Mouse (Mus musculus) hindbrain, embryonic 15.5 days (tissue): ENCODE data around the gene Proser2. TPM values are rescaled to one million over a fixed set of nuclear protein-coding genes. Genes with fewer than 3 reads are reported as not detected.

Source experiments
- ATAC-seq: fragments of 200-750 bp; cut with Nextera tagmentation; 2 replicates; pipeline ENCODE4 v1.8.0; 2017; ENCODE audit warnings: low read depth, moderate number of reproducible peaks, moderate TSS enrichment; ENCODE audit not compliant: low FRiP score
- H3K27ac ChIP-seq: fragments of 300-500 bp; sonication (generic); replicated peaks from 2 replicates; pipeline ENCODE4 v1.5.1; 2015; ENCODE audit warnings: mild to moderate bottlenecking, inconsistent platforms
- H3K27me3 ChIP-seq: fragments of 300-500 bp; sonication (generic); 2 replicates; pipeline ENCODE4 v1.6.1; 2015; ENCODE audit warnings: control low read depth, inconsistent platforms
- H3K36me3 ChIP-seq: fragments of 300-500 bp; sonication (generic); 2 replicates; pipeline ENCODE4 v1.6.1; 2015; ENCODE audit warnings: control low read depth, inconsistent platforms
- H3K4me1 ChIP-seq: fragments of 300-500 bp; sonication (generic); replicated peaks from 2 replicates; pipeline ENCODE4 v1.6.1; 2015; ENCODE audit warnings: control low read depth, inconsistent platforms
- H3K4me2 ChIP-seq: fragments of 300-500 bp; sonication (generic); 2 replicates; pipeline ENCODE4 v1.6.1; 2015; ENCODE audit warnings: moderate library complexity, mild to moderate bottlenecking, inconsistent platforms
- H3K4me3 ChIP-seq: fragments of 300-500 bp; sonication (generic); 2 replicates; pipeline ENCODE4 v1.5.1; 2015; ENCODE audit warnings: mild to moderate bottlenecking, inconsistent platforms
- H3K9ac ChIP-seq: fragments of 300-500 bp; sonication (generic); 2 replicates; pipeline ENCODE4 v1.6.1; 2015; ENCODE audit warnings: inconsistent platforms
- H3K9me3 ChIP-seq: fragments of 300-500 bp; sonication (generic); 2 replicates; pipeline ENCODE4 v1.6.1; 2016; ENCODE audit warnings: control low read depth, inconsistent platforms
- WGBS: fragments of 180-500 bp; shearing (Covaris S2); methylation state at CpG from one replicate; pipeline ENCODE4 v1.1.7; 2015; 5-methylcytosine and 5-hydroxymethylcytosine counted together
- polyA plus RNA-seq: library from polyadenylated mRNA; unstranded; fragments of >200 nt; fragmentation: Nextera tagmentation; extraction: Ambion mirVana; gene quantifications from 2 replicates; pipeline ENCODE4 v1.2.1, GENCODE M21; 2015

Proser2 gene
- 7.8 and 10.1 TPM in 2 replicates for polyA plus RNA-seq

DNA sequence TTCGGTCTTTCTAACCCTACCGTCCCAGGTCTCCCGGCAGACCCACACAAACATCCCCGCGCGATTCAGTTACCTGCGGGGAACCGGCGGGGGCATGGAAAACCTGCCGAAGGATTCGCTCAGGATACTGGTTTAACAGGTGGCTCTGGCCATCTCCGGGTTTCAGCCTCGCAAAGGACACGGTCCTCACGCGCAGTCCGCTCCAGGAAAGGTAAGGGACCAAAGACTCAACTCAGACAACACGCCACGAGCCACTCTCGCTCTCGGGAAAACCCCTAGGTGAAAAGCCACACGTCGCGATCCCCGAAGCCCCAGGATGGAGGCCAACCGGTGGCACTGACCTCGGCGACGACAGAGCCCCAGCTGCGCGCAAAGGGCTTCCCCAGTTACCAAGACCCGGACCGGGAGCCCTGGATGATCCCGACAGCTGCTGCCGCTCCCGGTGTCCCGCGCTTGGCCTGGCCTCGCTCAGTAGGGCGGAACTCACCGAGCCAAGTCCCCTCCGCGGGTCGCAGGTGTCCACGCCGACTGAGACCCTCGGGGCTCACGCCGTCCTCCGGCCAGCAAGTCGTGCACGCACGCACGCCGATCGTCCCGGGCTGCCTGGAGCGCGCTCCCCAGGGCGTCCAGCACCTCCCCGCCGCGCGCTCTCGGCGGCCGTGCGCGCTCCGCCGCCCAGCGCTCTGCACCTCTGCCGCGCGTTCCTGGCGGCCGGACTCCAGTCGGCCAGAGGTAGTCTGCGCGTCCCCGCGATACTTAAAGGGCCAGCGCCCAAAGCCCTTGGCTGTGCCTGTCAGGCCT lies at the start of gene Proser2:
Proser2 (minus strand) TSS at position 657 of the 801 bp plus-strand sequence.
- H3K36me3 ChIP-seq, result no peaks in the 10 kb centered on the region
- H3K4me3 ChIP-seq, result peak within 1 kb of the TSS; percentile 77
- 0 out of 2 replicates have a peak, but pooled peaks cover 3% of the 10 kb centered on the region for H3K4me1 ChIP-seq
- H3K4me2 ChIP-seq, result peak within 1 kb of the TSS; percentile 95
- H3K27ac ChIP-seq, result no peak within 1 kb of the TSS
- WGBS, result under 1% methylated on average over 83 of the region's 83 CpGs
- no peaks in the 10 kb centered on the region for H3K9me3 ChIP-seq
- ATAC-seq, result peak; percentile 92
- peak within 1 kb of the TSS; percentile 51 for H3K9ac ChIP-seq
- peaks cover 19% of the 10 kb centered on the region; the same call in 1 of the 2 replicates for H3K27me3 ChIP-seq

GRCm38 (mm10) chr2:6179749-6180117 lies 49.7 kb upstream of the Proser2 start:
- Histone ChIP-seq H3K9me3 (no peaks in the 10 kb centered on the region), H3K27ac (no peak overlapping the region), H3K36me3 (no peaks in the 10 kb centered on the region), H3K4me3 (no peak overlapping the region), H3K9ac (no peak overlapping the region), H3K4me2 (no peak overlapping the region), H3K4me1 (peaks cover 5% of the 10 kb centered on the region; the same call in 1 of the 2 replicates), H3K27me3 (no peaks in the 10 kb centered on the region)
- no peak for ATAC-seq
- 96% methylated on average over 1 of the region's 1 CpGs for WGBS

GRCm38 (mm10) chr2:6178901-6179748 lies 49.1 kb upstream of the Proser2 start:
- peak; percentile 69 for ATAC-seq
- H3K27ac ChIP-seq, result no peak overlapping the region
- H3K4me1 ChIP-seq, result peaks cover 5% of the 10 kb centered on the region; the same call in 1 of the 2 replicates
- H3K4me3 ChIP-seq, result no peak overlapping the region
- WGBS, result 71% methylated on average over 16 of the region's 16 CpGs
- H3K4me2 ChIP-seq, result no peak overlapping the region
- no peak overlapping the region for H3K9ac ChIP-seq
- no peaks in the 10 kb centered on the region for H3K36me3 ChIP-seq
- no peaks in the 10 kb centered on the region for H3K27me3 ChIP-seq
- no peaks in the 10 kb centered on the region for H3K9me3 ChIP-seq

DNA sequence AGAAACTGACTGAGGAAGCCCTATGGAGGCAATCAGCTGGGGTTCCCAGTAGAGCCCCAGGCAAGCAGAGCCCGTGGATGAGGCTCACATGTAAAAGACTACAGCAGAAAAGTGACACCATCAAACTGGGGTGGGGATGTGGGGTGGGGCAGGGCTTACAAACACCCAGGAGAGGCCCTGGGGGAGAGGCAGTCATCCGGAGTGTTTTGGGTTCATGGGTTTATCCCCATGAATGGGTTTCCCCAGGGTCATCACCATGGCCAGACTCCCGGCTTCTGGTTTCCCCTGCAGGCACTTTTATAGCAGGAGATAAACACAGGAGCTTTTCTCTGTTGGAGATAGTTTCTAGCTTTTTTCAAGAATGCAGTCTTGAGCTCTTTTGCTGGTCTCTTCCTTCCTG lies 43.0 kb upstream of the Proser2 start:
- H3K36me3 ChIP-seq, result no peaks in the 10 kb centered on the region
- H3K4me2 ChIP-seq, result no peak overlapping the region
- no peaks in the 10 kb centered on the region for H3K4me1 ChIP-seq
- no peak overlapping the region for H3K9ac ChIP-seq
- H3K27ac ChIP-seq, result no peak overlapping the region
- ATAC-seq, result no peak
- 60% methylated on average over 3 of the region's 3 CpGs for WGBS
- no peaks in the 10 kb centered on the region for H3K27me3 ChIP-seq
- H3K9me3 ChIP-seq, result no peaks in the 10 kb centered on the region
- no peak overlapping the region for H3K4me3 ChIP-seq

- Histone ChIP-seq H3K27me3 (no peaks in the 10 kb centered on the region), H3K9me3 (no peaks in the 10 kb centered on the region), H3K27ac (no peak overlapping the region), H3K4me1 (no peaks in the 10 kb centered on the region), H3K36me3 (no peaks in the 10 kb centered on the region), H3K4me3 (no peak overlapping the region), H3K9ac (no peak overlapping the region), H3K4me2 (no peak overlapping the region)
- no peak for ATAC-seq
- WGBS, result 86% methylated on average over 2 of the region's 2 CpGs
Measured at GRCm38 (mm10) chr2:6168560-6168959, 38.5 kb upstream of the Proser2 start.

DNA sequence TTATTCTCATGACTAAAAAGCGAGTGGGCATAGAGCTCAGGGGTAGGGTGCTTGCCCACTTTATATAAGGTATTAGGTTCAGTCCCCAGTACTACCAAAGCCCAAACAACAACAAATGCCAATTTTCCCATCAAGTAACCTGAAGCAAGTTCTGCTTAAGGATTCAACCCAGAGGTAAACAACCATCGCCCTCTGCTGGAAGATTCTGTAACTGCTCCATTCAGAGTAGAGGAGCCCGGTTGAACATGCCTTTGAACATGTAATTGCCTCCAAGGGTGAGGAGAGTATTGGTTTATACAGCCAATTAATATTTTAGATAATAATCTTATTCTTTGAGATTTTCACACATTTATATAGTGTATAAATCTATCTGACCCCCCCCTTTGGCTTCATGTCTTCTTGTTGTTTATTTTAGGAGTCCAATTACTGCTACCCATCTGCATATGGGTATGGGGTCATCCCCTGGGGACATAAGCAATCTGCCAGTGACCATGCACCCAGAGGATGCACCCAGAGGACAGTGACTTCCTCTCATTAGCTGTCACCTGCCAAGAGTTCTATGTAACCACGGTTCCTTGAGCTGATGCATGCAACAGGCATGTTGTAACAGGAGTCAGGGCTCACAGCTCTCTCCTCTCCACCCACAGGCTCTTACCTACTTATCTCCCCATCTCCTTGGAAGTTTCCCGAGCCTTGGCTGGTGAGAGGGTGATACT lies 38.0 kb upstream of the Proser2 start:
- Histone ChIP-seq H3K9me3 (no peaks in the 10 kb centered on the region), H3K27ac (no peak overlapping the region), H3K4me3 (no peak overlapping the region), H3K9ac (no peak overlapping the region), H3K36me3 (no peaks in the 10 kb centered on the region), H3K4me2 (no peak overlapping the region), H3K27me3 (no peaks in the 10 kb centered on the region), H3K4me1 (no peaks in the 10 kb centered on the region)
- 37% methylated on average over 5 of the region's 5 CpGs for WGBS
- no peak for ATAC-seq

DNA sequence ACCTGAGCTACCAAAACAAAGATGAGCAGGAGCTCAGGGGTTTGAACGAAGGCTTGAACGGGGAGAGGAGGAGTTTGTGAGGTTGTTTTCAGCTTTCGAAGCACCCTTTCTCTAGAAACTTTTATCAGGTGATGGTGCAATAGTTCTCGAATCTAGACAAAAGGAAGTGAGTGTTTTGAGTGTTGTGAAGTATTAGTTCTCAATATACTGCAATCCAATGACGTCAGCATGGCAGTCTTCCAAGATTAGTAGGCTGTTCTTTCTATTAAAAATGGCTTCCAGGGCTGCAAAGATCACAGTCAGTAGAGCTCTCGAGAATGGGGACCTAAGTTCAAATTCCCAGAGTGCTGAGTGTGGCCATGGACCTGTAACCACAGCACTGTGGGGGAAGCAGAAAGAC lies 35.8 kb upstream of the Proser2 start:
- ATAC-seq, result no peak
- no peak overlapping the region for H3K4me3 ChIP-seq
- H3K4me2 ChIP-seq, result no peak overlapping the region
- no peaks in the 10 kb centered on the region for H3K4me1 ChIP-seq
- 79% methylated on average over 6 of the region's 6 CpGs for WGBS
- H3K27me3 ChIP-seq, result no peaks in the 10 kb centered on the region
- no peak overlapping the region for H3K9ac ChIP-seq
- no peaks in the 10 kb centered on the region for H3K36me3 ChIP-seq
- no peaks in the 10 kb centered on the region for H3K9me3 ChIP-seq
- H3K27ac ChIP-seq, result no peak overlapping the region

DNA sequence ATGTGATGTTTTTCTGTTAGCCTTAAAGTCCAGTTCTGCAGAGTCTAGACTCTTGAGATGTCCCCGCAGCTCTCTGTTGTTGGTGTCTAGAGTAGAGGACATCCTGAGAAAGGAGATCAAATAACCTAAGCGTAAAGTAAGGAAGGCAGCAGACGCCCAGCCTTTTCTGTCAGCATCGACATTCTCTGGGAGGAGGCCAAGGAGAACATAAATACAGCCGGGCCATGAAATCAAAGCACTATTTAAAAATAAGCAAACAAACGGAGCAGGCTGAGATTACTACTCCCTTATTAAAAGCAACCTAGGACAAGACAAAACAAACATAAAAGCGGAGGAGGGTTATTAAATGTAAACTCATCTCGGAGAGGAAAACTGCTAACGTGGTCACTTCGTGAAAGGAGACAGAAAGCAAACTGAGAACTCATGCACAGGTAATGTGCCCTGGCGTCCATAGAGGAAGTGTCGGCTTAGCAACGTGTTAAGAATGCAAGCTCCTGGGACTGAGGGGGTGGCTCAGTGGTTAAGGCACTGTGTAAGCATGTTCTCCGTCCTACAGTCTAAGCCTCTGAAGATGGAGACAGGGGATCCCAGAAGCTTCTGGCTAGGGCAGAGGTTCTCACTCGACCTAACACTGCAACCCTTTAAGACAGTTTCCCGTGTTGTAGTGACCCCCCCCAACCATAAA lies 34.7 kb upstream of the Proser2 start:
- H3K9ac ChIP-seq, result no peak overlapping the region
- H3K27me3 ChIP-seq, result no peaks in the 10 kb centered on the region
- 70% methylated on average over 16 of the region's 16 CpGs for WGBS
- H3K4me3 ChIP-seq, result no peak overlapping the region
- no peaks in the 10 kb centered on the region for H3K4me1 ChIP-seq
- H3K36me3 ChIP-seq, result no peaks in the 10 kb centered on the region
- no peak for ATAC-seq
- no peaks in the 10 kb centered on the region for H3K9me3 ChIP-seq
- H3K27ac ChIP-seq, result no peak overlapping the region
- no peak overlapping the region for H3K4me2 ChIP-seq

DNA sequence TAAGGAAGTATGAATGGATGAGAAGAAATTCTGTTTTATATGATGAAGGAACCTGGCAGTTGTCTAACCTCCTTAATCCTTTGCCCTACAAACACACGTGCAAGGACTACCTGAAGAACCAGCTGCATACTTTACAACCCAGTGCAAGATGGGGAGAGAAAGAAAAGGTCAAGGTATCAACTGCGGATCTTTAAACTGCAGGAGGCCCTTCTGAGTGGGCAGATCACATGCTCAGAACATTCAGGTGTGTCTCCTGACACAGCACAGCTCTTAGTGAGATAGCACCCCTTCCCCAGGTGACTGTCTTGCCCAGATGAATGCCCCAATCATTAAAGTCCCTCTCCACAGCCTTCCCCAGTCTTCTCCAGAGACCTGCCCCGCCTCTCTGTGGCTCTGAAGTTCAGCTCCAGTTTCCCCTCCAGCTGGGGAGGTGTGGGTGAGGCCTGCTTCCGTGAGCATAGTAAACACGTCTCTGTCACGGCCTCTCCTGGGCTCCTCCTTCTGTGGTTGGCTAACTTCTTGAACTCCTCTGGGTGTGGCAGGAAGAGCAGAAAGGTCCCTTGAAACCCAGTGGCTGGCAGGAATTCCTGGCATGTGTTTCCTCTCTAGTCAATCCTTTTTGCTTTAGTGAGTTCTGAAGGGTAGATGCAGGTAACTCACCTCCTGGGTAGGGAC lies 32.5 kb upstream of the Proser2 start:
- H3K4me3 ChIP-seq, result no peak overlapping the region
- no peak; the same call in 1 of the 2 replicates for ATAC-seq
- 66% methylated on average over 6 of the region's 6 CpGs for WGBS
- no peaks in the 10 kb centered on the region for H3K36me3 ChIP-seq
- no peaks in the 10 kb centered on the region for H3K4me1 ChIP-seq
- H3K27ac ChIP-seq, result no peak overlapping the region
- no peaks in the 10 kb centered on the region for H3K27me3 ChIP-seq
- no peak overlapping the region for H3K9ac ChIP-seq
- H3K4me2 ChIP-seq, result no peak overlapping the region
- no peaks in the 10 kb centered on the region for H3K9me3 ChIP-seq

- Histone ChIP-seq H3K9me3 (no peaks in the 10 kb centered on the region), H3K27me3 (no peaks in the 10 kb centered on the region), H3K9ac (no peak overlapping the region), H3K27ac (no peak overlapping the region), H3K4me3 (no peak overlapping the region), H3K36me3 (no peaks in the 10 kb centered on the region), H3K4me2 (no peak overlapping the region), H3K4me1 (no peaks in the 10 kb centered on the region)
- ATAC-seq, result no peak
- WGBS, result 42% methylated on average over 2 of the region's 2 CpGs
Measured at GRCm38 (mm10) chr2:6159735-6160134, 29.7 kb upstream of the Proser2 start.

DNA sequence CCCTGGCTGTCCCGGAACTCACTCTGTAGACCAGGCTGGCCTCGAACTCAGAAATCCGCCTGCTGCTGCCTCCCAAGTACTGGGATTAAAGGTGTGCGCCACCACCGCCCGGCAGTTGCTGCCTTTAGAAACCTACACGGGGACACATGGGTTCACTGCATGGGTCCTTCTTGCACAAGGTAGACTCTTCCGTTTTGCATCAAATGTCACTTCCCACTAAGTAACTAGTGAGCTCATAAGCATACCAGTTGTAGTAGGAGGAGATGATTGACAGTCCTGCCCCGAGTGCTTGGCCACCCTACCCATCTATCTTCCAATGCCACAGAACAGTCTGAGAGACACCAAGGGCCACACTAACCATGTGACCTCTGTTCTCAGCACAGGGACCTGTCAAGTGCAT lies 29.2 kb upstream of the Proser2 start:
- H3K4me2 ChIP-seq, result no peak overlapping the region

More for the DNA sequence above, 29.2 kb upstream of the Proser2 start:
- WGBS, result 90% methylated on average over 9 of the region's 9 CpGs
- H3K4me1 ChIP-seq, result no peaks in the 10 kb centered on the region
- no peak overlapping the region for H3K9ac ChIP-seq
- H3K4me3 ChIP-seq, result no peak overlapping the region
- no peak overlapping the region for H3K27ac ChIP-seq
- no peak for ATAC-seq
- H3K9me3 ChIP-seq, result no peaks in the 10 kb centered on the region
- H3K36me3 ChIP-seq, result no peaks in the 10 kb centered on the region
- no peaks in the 10 kb centered on the region for H3K27me3 ChIP-seq
